Mouse (Mus musculus): ENCODE measurements around the gene Ttc39b.

GRCm38 (mm10) chr4:83183288-83183930 is 140.6 kb downstream of the Ttc39b start:
- peak; percentile 34; the same call in 1 of the 2 replicates for TF ChIP-seq CTCF (IDR thresholded peaks at IDR 0.05; ENCODE audit: low read depth, low read length)
- TF ChIP-seq POLR2A (IDR thresholded peaks at IDR 0.05; ENCODE audit: borderline replicate concordance, low read depth, low read length): no peak
